Mouse (Mus musculus): Measurements from ENCODE around the gene M1ap. TPM values are rescaled to one million over a fixed set of nuclear protein-coding genes. Genes with fewer than 3 reads are reported as not detected.

Gene M1ap
- total RNA-seq (2014; rRNA removed): 1.2 TPM in 1 of 2 replicates, not detected in the other
- polyA plus RNA-seq (2015; fragmentation: Nextera tagmentation; extraction: Ambion mirVana): 0.12 TPM in 1 of 2 replicates, not detected in the other

DNA sequence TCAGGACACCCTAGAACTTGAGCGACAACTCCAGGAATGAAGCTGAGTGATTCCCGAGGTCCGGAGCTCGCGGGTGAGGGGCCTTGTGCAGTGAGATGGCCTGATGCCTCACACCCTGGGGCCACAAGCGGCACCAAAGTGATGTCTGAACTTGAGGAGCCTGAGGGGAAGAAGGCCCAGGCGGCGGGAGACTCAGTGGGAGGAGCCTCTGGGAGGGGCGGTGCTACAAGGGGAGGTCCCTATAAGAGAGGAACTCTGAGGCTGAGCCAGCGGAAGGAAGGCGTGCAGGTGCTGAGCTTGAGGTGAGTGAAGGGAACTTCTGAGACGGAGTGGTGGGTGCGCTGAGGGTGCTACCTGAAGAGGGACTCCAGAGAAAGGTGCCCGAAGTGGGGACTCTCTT, at the start of gene M1ap:
Gene M1ap, plus strand, starts transcription at position 252 of the 400 bp plus-strand sequence.
- ATAC-seq (ENCODE audit: low FRiP score) (no peak), DNase-seq (ENCODE audit: low spot score) (no peak)
- H3K36me3 ChIP-seq (ENCODE audit: insufficient read depth, low read length): no peaks in the 10 kb centered on the region
- H3K27ac ChIP-seq (ENCODE audit: low read depth, low read length): no peak within 1 kb of the TSS
- WGBS: 69% methylated on average over 14 of the region's 14 CpGs
- TF ChIP-seq CTCF (IDR thresholded peaks at IDR 0.05): no peak
- no peak within 1 kb of the TSS for H3K4me3 ChIP-seq (ENCODE audit: low read depth, low read length)
- H3K9me3 ChIP-seq (ENCODE audit: low read length): no peaks in the 10 kb centered on the region
- H3K4me1 ChIP-seq (ENCODE audit: insufficient read depth, low read length): no peaks in the 10 kb centered on the region
- H3K9ac ChIP-seq (replicated peaks; ENCODE audit: low read length, poor library complexity, severe bottlenecking): no peak within 1 kb of the TSS
- H3K27me3 ChIP-seq (ENCODE audit: insufficient read depth, low read length): no peaks in the 10 kb centered on the region
- no peak within 1 kb of the TSS for H3K4me2 ChIP-seq (ENCODE audit: low read depth, low read length, poor library complexity, severe bottlenecking)

- ATAC-seq (ENCODE audit: low FRiP score): no peak
- Histone ChIP-seq H3K4me3 (ENCODE audit: low read depth, low read length) (no peak overlapping the region), H3K9me3 (ENCODE audit: low read length) (no peaks in the 10 kb centered on the region), H3K4me1 (ENCODE audit: insufficient read depth, low read length) (no peaks in the 10 kb centered on the region), H3K27me3 (ENCODE audit: insufficient read depth, low read length) (no peaks in the 10 kb centered on the region), H3K36me3 (ENCODE audit: insufficient read depth, low read length) (no peaks in the 10 kb centered on the region), H3K4me2 (ENCODE audit: low read depth, low read length, poor library complexity, severe bottlenecking) (no peak overlapping the region), H3K9ac (replicated peaks; ENCODE audit: low read length, poor library complexity, severe bottlenecking) (no peak overlapping the region), H3K27ac (ENCODE audit: low read depth, low read length) (no peak overlapping the region)
- DNase-seq (ENCODE audit: low spot score): no peak
- 38% methylated on average over 3 of the region's 3 CpGs for WGBS
- no peak for TF ChIP-seq CTCF (IDR thresholded peaks at IDR 0.05)
Measured at GRCm38 (mm10) chr6:82897311-82897710, 49.4 kb upstream of the M1ap start.

GRCm38 (mm10) chr6:82898227-82898626, 48.5 kb upstream of the M1ap start:
- no peak for TF ChIP-seq CTCF (IDR thresholded peaks at IDR 0.05)
- Histone ChIP-seq H3K27ac (ENCODE audit: low read depth, low read length) (no peak overlapping the region), H3K4me1 (ENCODE audit: insufficient read depth, low read length) (no peaks in the 10 kb centered on the region), H3K4me2 (ENCODE audit: low read depth, low read length, poor library complexity, severe bottlenecking) (no peak overlapping the region), H3K9ac (replicated peaks; ENCODE audit: low read length, poor library complexity, severe bottlenecking) (no peak overlapping the region), H3K9me3 (ENCODE audit: low read length) (no peaks in the 10 kb centered on the region), H3K4me3 (ENCODE audit: low read depth, low read length) (no peak overlapping the region), H3K27me3 (ENCODE audit: insufficient read depth, low read length) (no peaks in the 10 kb centered on the region), H3K36me3 (ENCODE audit: insufficient read depth, low read length) (no peaks in the 10 kb centered on the region)
- WGBS: 90% methylated on average over 4 of the region's 4 CpGs
- DNase-seq (ENCODE audit: low spot score) (no peak), ATAC-seq (ENCODE audit: low FRiP score) (no peak)

DNA sequence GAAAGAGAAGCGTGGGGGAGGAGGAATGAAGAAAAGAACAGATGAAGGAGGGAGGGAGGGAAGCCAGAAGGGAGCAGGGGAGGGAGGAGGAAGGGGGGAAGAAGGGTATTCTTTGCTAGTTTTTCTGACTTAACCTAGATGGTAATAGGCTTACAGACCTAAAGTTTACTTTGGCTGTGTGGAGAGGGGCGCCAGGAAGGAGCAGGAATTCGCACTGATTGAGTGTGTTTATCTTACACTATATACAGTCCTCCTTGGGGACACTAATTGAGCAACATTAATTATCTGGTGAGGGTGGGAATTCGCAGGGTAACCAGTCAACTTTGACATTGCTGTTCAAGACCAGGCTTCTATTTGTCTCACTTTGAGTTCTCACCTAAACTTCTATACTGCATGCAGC, 48.0 kb upstream of the M1ap start:
- no peaks in the 10 kb centered on the region for H3K36me3 ChIP-seq (ENCODE audit: insufficient read depth, low read length)
- WGBS: 55% methylated on average over 4 of the region's 4 CpGs
- no peaks in the 10 kb centered on the region for H3K9me3 ChIP-seq (ENCODE audit: low read length)
- no peak overlapping the region for H3K9ac ChIP-seq (replicated peaks; ENCODE audit: low read length, poor library complexity, severe bottlenecking)
- DNase-seq (ENCODE audit: low spot score): no peak
- no peaks in the 10 kb centered on the region for H3K4me1 ChIP-seq (ENCODE audit: insufficient read depth, low read length)
- no peak overlapping the region for H3K4me3 ChIP-seq (ENCODE audit: low read depth, low read length)
- no peak overlapping the region for H3K4me2 ChIP-seq (ENCODE audit: low read depth, low read length, poor library complexity, severe bottlenecking)
- no peak overlapping the region for H3K27ac ChIP-seq (ENCODE audit: low read depth, low read length)
- TF ChIP-seq CTCF (IDR thresholded peaks at IDR 0.05): no peak
- H3K27me3 ChIP-seq (ENCODE audit: insufficient read depth, low read length): no peaks in the 10 kb centered on the region
- no peak for ATAC-seq (ENCODE audit: low FRiP score)

DNA sequence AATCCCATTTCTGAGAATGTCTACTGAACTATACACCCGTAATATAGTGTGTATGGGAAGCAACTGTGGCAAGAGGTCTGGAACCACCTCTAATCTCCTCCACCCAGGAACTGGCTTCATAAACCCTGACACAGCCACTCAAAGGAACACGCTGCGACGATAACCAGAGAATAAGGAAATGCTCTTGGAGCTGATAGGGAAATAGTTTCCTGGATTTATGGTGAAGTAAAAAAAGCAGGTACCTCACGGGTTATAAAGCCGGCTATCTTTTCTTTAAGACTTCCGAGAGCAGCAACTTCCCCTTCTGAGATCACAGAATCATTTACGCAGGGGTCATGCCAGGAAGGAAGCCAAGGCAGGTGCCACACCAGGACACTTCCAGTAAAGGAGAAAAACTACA, 44.1 kb upstream of the M1ap start:
- Histone ChIP-seq H3K4me2 (ENCODE audit: low read depth, low read length, poor library complexity, severe bottlenecking) (no peak overlapping the region), H3K27me3 (ENCODE audit: insufficient read depth, low read length) (no peaks in the 10 kb centered on the region), H3K36me3 (ENCODE audit: insufficient read depth, low read length) (no peaks in the 10 kb centered on the region), H3K4me1 (ENCODE audit: insufficient read depth, low read length) (no peaks in the 10 kb centered on the region), H3K27ac (ENCODE audit: low read depth, low read length) (no peak overlapping the region), H3K4me3 (ENCODE audit: low read depth, low read length) (no peak overlapping the region), H3K9me3 (ENCODE audit: low read length) (no peaks in the 10 kb centered on the region), H3K9ac (replicated peaks; ENCODE audit: low read length, poor library complexity, severe bottlenecking) (no peak overlapping the region)
- TF ChIP-seq CTCF (IDR thresholded peaks at IDR 0.05): no peak
- DNase-seq (ENCODE audit: low spot score) (no peak), ATAC-seq (ENCODE audit: low FRiP score) (no peak)
- WGBS: 80% methylated on average over 8 of the region's 8 CpGs

DNA sequence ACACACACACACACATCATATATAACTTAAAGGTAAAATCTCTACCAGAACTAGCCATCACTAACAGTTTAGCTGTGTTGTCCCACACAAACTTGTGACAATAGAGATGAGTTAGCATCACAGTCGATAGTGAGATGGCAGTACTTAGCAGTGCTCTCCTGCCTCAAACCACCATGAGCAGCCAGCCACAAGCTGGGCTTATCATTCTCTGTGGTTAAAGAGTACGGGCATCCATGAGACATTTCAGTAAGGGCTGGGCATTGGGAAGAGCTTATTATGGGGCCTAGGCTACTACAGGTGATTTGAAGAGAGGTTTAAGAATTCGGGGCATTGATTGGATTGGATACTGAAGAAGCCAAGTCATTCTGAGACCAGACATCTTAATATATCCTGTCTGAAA, 39.7 kb upstream of the M1ap start:
- Histone ChIP-seq H3K9me3 (ENCODE audit: low read length) (no peaks in the 10 kb centered on the region), H3K4me3 (ENCODE audit: low read depth, low read length) (no peak overlapping the region)
- WGBS: 92% methylated on average over 3 of the region's 3 CpGs

More for the DNA sequence above, 39.7 kb upstream of the M1ap start:
- Histone ChIP-seq H3K27ac (ENCODE audit: low read depth, low read length) (no peak overlapping the region), H3K36me3 (ENCODE audit: insufficient read depth, low read length) (no peaks in the 10 kb centered on the region), H3K9ac (replicated peaks; ENCODE audit: low read length, poor library complexity, severe bottlenecking) (no peak overlapping the region), H3K4me1 (ENCODE audit: insufficient read depth, low read length) (no peaks in the 10 kb centered on the region), H3K4me2 (ENCODE audit: low read depth, low read length, poor library complexity, severe bottlenecking) (no peak overlapping the region), H3K27me3 (ENCODE audit: insufficient read depth, low read length) (no peaks in the 10 kb centered on the region)
- DNase-seq (ENCODE audit: low spot score) (no peak), ATAC-seq (ENCODE audit: low FRiP score) (no peak)
- TF ChIP-seq CTCF (IDR thresholded peaks at IDR 0.05): no peak
